Mouse (Mus musculus) hindbrain, embryonic 16.5 days (tissue): ENCODE data around the gene Adamtsl5. TPM values are rescaled to one million over a fixed set of nuclear protein-coding genes. Genes with fewer than 3 reads are reported as not detected.

Source experiments
- ATAC-seq: fragments of 200-750 bp; cut with Nextera tagmentation; 2 replicates; pipeline ENCODE4 v1.8.0; 2017; ENCODE audit warnings: moderate TSS enrichment, moderate library complexity
- H3K27ac ChIP-seq: fragments of 300-500 bp; sonication (generic); 2 replicates; pipeline ENCODE4 v1.5.1; 2014; ENCODE audit warnings: low read depth, mild to moderate bottlenecking, control low read depth, low read length, moderate library complexity
- H3K27me3 ChIP-seq: fragments of 300-500 bp; sonication (generic); replicated peaks from 2 replicates; pipeline ENCODE4 v1.6.1; 2014; ENCODE audit warnings: low read length; ENCODE audit not compliant: control insufficient read depth, insufficient read depth
- H3K36me3 ChIP-seq: fragments of 300-500 bp; sonication (generic); 2 replicates; pipeline ENCODE4 v1.6.1; 2014; ENCODE audit warnings: mild to moderate bottlenecking, low read length, moderate library complexity, mixed read lengths; ENCODE audit not compliant: control insufficient read depth, insufficient read depth
- H3K4me1 ChIP-seq: fragments of 300-500 bp; sonication (generic); 2 replicates; pipeline ENCODE4 v1.6.1; 2014; ENCODE audit warnings: low read depth, low read length; ENCODE audit not compliant: control insufficient read depth, insufficient read depth
- H3K4me2 ChIP-seq: fragments of 300-500 bp; sonication (generic); 2 replicates; pipeline ENCODE4 v1.6.1; 2014; ENCODE audit warnings: mild to moderate bottlenecking, low read length, control low read depth, moderate library complexity
- H3K4me3 ChIP-seq: fragments of 300-500 bp; sonication (generic); 2 replicates; pipeline ENCODE4 v1.5.1; 2014; ENCODE audit warnings: mild to moderate bottlenecking, low read length, control low read depth, moderate library complexity
- H3K9ac ChIP-seq: fragments of 300-500 bp; sonication (generic); 2 replicates; pipeline ENCODE4 v1.6.1; 2014; ENCODE audit warnings: low read depth, mild to moderate bottlenecking, control low read depth, low read length, moderate library complexity
- H3K9me3 ChIP-seq: fragments of 300-500 bp; sonication (generic); 2 replicates; pipeline ENCODE4 v1.6.1; 2014; ENCODE audit warnings: mild to moderate bottlenecking, low read length, moderate library complexity; ENCODE audit not compliant: control insufficient read depth
- WGBS: fragments of 180-500 bp; shearing (Covaris S2); extraction: QIAGEN DNeasy Blood & Tissue Kit; methylation state at CpG from one replicate; pipeline ENCODE4 v1.1.7; 2014; 5-methylcytosine and 5-hydroxymethylcytosine counted together
- polyA plus RNA-seq: library from polyadenylated mRNA; unstranded; fragments of >200 nt; fragmentation: Nextera tagmentation; extraction: Ambion mirVana; gene quantifications from 2 replicates; pipeline ENCODE4 v1.2.1, GENCODE M21; 2015

Adamtsl5 gene
- 1.1 and 1.8 TPM in 2 replicates for polyA plus RNA-seq

GRCm38 (mm10) chr10:80348244-80348781, at the start of gene Adamtsl5:
Gene Adamtsl5, minus strand, starts transcription at chr10:80348412.
- H3K9me3 ChIP-seq, result no peaks in the 10 kb centered on the region
- no peaks in the 10 kb centered on the region for H3K36me3 ChIP-seq
- ATAC-seq, result no peak
- H3K27me3 ChIP-seq, result peaks cover 70% of the 10 kb centered on the region
- 0% methylated on average over 39 of the region's 42 CpGs for WGBS
- peak within 1 kb of the TSS; percentile 34 for H3K4me2 ChIP-seq
- H3K27ac ChIP-seq, result no peak within 1 kb of the TSS
- H3K4me1 ChIP-seq, result peaks cover 4% of the 10 kb centered on the region
- H3K4me3 ChIP-seq, result peak within 1 kb of the TSS; percentile 19
- no peak within 1 kb of the TSS for H3K9ac ChIP-seq

DNA sequence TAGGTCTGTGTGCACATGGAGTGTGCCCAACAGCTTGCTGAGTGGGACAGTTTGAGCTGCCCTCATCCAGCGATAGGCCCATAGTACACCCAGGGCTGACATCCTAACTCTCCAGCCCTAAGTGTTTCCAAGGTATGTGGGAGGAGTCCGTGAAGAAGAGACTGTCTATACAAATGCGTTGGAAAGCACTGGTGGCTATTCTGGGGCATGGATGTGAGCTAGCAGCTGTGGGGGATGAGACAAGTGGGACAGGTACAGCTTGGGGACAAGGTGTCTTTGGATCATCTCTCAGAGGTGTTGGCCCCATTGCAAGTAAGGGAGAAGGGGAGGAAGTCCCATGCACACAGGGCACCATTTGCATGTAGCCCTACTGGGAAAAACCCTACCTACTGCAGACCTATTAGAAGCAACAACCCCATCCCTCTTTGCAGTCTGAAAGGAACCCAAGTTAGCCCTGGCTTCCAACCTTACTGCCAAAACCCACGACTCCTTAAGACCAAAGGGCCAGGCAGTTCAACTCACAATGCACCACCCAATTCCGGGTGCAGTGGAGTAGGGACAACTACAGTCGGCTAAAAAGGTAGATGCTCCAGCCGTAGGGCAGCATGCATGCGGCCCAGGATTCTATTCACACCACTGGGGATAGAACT, 49.4 kb upstream of the Adamtsl5 start:
- Histone ChIP-seq H3K27me3 (no peaks in the 10 kb centered on the region), H3K4me2 (peak overlapping the region; percentile 81), H3K4me3 (peak overlapping the region; percentile 74), H3K9ac (peak overlapping the region; percentile 77), H3K36me3 (peaks cover 30% of the 10 kb centered on the region), H3K4me1 (peaks cover 17% of the 10 kb centered on the region), H3K9me3 (no peaks in the 10 kb centered on the region), H3K27ac (peak overlapping the region; percentile 100)
- WGBS, result 34% methylated on average over 8 of the region's 8 CpGs
- ATAC-seq, result no peak

- WGBS, result 94% methylated on average over 11 of the region's 11 CpGs
- Histone ChIP-seq H3K36me3 (peaks cover 32% of the 10 kb centered on the region), H3K27me3 (no peaks in the 10 kb centered on the region), H3K4me2 (peak overlapping the region; percentile 81), H3K4me1 (peaks cover 17% of the 10 kb centered on the region), H3K27ac (0 out of 2 replicates have a peak overlapping the region, but pooled peaks have one; percentile 14), H3K9ac (peak overlapping the region; percentile 77; the same call in 1 of the 2 replicates), H3K9me3 (no peaks in the 10 kb centered on the region), H3K4me3 (no peak overlapping the region)
- no peak for ATAC-seq
These were observed 48.8 kb upstream of the Adamtsl5 start for GRCm38 (mm10) chr10:80396822-80397523.

- ATAC-seq, result no peak
- Histone ChIP-seq H3K4me3 (no peak overlapping the region), H3K9me3 (no peaks in the 10 kb centered on the region), H3K4me2 (no peak overlapping the region), H3K27ac (no peak overlapping the region), H3K36me3 (peaks cover 38% of the 10 kb centered on the region), H3K9ac (no peak overlapping the region), H3K4me1 (peaks cover 13% of the 10 kb centered on the region), H3K27me3 (no peaks in the 10 kb centered on the region)
- 95% methylated on average over 35 of the region's 35 CpGs for WGBS
These were observed 46.9 kb upstream of the Adamtsl5 start for GRCm38 (mm10) chr10:80395025-80395627.

DNA sequence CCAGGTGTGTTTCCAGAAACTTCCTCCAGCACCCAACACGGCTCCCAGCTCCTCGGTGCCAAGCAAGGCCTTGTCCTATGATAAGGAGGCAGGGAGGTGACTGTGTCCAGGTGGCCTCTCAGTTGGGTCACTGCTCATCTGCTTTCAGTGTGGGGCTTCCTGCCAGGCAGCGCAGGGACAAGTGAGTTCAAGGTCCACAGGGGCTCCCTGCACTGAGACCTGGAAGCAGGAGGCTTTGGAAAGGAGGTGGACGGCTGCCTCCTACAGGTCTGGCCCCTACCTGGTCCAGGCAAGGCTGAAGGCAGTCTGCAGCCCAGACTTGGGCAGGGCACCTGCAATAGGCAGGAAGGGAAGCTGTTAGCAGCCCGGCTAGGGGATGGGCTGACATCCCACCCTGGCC, 44.5 kb upstream of the Adamtsl5 start:
- WGBS, result 100% methylated on average over 5 of the region's 5 CpGs
- ATAC-seq, result no peak
- Histone ChIP-seq H3K4me2 (no peak overlapping the region), H3K4me3 (no peak overlapping the region), H3K4me1 (peaks cover 14% of the 10 kb centered on the region), H3K27me3 (no peaks in the 10 kb centered on the region), H3K9ac (no peak overlapping the region), H3K9me3 (no peaks in the 10 kb centered on the region), H3K36me3 (peaks cover 38% of the 10 kb centered on the region), H3K27ac (no peak overlapping the region)

DNA sequence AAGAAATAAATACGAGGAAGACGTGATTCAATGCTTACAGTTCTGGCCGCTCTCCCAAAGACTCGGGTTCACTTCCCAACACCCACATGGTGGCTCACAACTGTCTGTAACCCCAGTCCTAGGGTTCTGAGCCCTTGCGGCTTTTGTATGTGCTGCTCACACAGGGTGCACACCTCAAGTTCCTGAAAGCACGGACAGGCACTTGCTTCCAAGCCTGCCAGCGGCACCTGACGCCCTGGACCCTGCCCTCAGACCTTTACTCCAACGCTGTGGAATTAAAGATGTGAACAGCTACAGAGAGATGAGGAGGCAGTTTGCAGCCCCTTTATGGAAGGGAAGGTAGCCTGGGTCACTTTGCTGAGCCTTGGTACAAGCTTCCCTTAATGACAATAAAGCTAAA, 42.5 kb upstream of the Adamtsl5 start:
- ATAC-seq, result no peak
- 82% methylated on average over 9 of the region's 9 CpGs for WGBS
- Histone ChIP-seq H3K4me3 (no peak overlapping the region), H3K27ac (no peak overlapping the region), H3K36me3 (peaks cover 38% of the 10 kb centered on the region), H3K4me1 (peaks cover 7% of the 10 kb centered on the region), H3K9me3 (no peaks in the 10 kb centered on the region), H3K9ac (no peak overlapping the region), H3K27me3 (no peaks in the 10 kb centered on the region), H3K4me2 (no peak overlapping the region)

DNA sequence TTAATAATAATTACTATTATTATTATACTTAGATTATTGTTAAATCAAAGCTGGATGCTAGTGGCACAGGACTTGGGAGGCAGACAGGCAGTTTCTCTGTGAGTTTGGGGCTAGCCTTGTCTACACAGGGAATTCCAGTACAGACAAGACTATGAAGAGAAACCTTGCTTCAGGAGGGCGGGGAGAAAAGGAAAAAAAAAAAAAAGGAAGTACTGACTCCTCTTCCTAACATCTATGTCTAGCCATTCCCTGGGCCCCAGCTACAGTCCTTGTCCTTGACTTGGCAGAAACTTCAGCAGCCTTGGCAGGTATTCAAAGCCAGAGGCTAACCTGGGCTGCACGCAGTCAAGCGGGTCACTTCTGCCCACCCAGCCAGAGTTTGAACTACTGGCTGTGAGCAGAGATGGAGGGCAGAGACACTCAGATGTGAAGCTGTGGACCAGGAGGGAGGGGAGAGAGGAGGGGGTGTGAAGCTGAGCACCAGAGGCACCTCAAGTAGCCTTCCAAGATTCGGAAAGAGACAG, 41.0 kb upstream of the Adamtsl5 start:
- H3K36me3 ChIP-seq, result peaks cover 26% of the 10 kb centered on the region
- 79% methylated on average over 4 of the region's 4 CpGs for WGBS
- ATAC-seq, result no peak

DNA sequence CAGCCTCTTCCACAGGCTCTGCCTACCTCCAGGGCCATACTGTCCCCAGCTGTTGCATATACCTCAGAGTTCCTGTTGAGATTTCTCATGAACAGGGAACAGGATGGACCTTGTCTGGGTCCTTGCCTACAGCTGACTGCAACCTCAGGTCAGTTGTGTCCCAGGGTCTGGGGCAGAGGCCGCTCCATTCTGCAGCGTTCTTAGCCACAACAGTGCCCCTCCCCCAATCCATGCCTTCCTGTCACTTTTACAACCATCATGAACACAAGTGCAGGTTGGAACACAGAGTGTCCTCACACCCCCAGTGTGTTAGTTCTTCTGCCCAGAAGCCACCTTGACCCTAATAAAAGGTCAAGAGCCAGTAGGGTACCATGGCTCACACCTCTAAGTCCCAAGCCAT, 40.5 kb upstream of the Adamtsl5 start:
- H3K9ac ChIP-seq, result no peak overlapping the region; the same call in 1 of the 2 replicates
- peaks cover 24% of the 10 kb centered on the region for H3K4me1 ChIP-seq
- peaks cover 21% of the 10 kb centered on the region for H3K36me3 ChIP-seq
- no peak for ATAC-seq
- no peak overlapping the region for H3K4me2 ChIP-seq
- H3K27ac ChIP-seq, result no peak overlapping the region
- no peaks in the 10 kb centered on the region for H3K27me3 ChIP-seq
- no peak overlapping the region for H3K4me3 ChIP-seq
- WGBS, result 34% methylated on average over 2 of the region's 2 CpGs
- no peaks in the 10 kb centered on the region for H3K9me3 ChIP-seq

More for the DNA sequence above, 41.0 kb upstream of the Adamtsl5 start:
- H3K9ac ChIP-seq, result no peak overlapping the region
- no peak overlapping the region for H3K4me2 ChIP-seq
- peaks cover 18% of the 10 kb centered on the region for H3K4me1 ChIP-seq
- no peak overlapping the region for H3K27ac ChIP-seq
- H3K4me3 ChIP-seq, result no peak overlapping the region
- no peaks in the 10 kb centered on the region for H3K9me3 ChIP-seq
- H3K27me3 ChIP-seq, result no peaks in the 10 kb centered on the region
